Mouse (Mus musculus) layer of hippocampus, adult 8-10 months (tissue): ENCODE data around the gene Ctnnb1. TPM values are rescaled to one million over a fixed set of nuclear protein-coding genes. Genes with fewer than 3 reads are reported as not detected.

Experiments used
- DNase-seq, 2 experiments: peaks; one replicate each; pipeline ENCODE4 v3.0.0; 2022; ENCODE audit warnings: low spot score in 2 of 2
- total RNA-seq, 4 experiments: library from RNA; stranded (reverse); gene quantifications; 2 replicates each; pipeline ENCODE4 v1.2.4; 2022

The Ctnnb1 gene
- total RNA-seq, 4 experiments from 2014 or later = 528 to 559 (median 551) TPM

DNA sequence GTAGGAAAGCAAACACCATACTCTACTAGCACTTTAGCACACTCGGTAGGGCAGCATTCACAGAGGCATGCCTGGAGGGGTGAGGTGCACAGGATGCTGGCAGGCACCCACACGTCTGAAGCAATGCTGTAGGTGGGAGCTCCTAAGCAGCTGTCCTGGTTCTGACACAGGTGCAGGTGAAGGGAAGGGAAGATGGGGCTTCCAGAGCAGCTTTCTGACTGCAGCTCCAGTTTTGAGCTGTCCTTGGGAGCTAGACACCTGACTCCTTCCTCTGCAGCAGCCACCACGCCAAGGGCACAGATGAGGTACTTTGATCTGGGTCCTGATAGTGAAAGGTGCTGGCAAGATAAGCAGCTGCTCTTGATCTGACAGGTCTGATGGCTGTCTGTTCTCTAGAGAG, 32.5 kb downstream of the Ctnnb1 start:
- peak in 1 of 2 experiments; percentile 20 for DNase-seq

DNA sequence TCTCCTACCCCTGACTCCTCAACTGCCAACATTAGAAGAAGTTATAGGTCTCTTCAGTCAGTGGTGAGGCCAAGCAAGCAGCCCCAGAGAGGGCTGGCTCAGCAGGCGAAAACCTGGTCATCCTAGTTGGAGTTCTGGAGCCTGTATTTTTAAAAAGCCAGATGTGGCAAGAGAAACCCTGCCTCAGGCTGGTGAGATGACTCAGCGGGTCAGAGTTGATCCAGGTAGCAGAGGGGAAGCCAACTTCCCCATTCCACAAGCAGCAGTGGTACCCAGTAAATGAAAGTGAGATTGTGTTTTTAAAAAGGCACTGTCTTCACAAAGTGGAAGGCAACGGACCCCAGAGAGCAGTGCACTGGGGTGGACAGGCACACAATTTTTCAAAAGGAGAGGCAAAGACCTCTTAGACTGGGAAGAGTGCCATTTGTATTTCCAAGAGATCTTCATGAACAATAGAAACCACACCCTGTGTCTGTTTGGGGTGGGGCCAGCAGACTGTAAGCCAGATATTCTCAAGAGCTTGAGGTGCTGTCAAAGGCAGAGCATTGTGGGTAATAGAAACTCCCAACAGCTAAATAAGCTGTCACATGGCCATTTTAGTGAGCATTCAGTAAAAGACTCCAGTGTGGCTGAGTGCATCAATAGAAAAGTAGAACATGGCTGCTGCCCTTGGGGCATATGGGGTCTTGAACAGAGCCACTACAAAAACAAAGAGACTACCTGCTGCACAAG, 33.1 kb downstream of the Ctnnb1 start:
- DNase-seq = no peak

DNA sequence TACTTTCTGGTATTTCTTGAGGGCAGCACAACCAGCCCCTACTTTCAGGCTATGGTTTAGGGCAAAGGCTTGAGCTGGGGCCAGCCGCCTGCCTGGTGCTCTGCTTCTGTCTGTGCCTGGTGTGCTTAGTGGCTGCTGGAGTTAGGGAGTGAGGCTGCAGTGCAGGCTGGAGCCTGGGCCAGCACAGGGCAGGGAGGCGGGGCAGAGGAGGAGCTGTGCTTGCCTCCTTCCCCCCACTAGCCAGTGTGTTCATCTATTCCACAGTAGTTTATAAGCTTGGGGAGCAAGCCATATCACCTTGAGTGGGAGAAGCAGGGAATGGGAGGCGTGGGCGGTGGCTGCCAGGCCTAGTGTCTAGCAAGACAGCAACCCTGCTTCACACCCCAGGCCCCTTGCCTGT, 34.1 kb downstream of the Ctnnb1 start:
- DNase-seq = no peak

GRCm38 (mm10) chr9:120963720-120964119, 34.7 kb downstream of the Ctnnb1 start:
- no peak for DNase-seq

GRCm38 (mm10) chr9:120964224-120964623, 35.2 kb downstream of the Ctnnb1 start:
- no peak for DNase-seq

GRCm38 (mm10) chr9:120965007-120965406, 36.0 kb downstream of the Ctnnb1 start:
- DNase-seq = no peak

GRCm38 (mm10) chr9:120973026-120973515, 44.1 kb downstream of the Ctnnb1 start:
- DNase-seq = no peak

DNA sequence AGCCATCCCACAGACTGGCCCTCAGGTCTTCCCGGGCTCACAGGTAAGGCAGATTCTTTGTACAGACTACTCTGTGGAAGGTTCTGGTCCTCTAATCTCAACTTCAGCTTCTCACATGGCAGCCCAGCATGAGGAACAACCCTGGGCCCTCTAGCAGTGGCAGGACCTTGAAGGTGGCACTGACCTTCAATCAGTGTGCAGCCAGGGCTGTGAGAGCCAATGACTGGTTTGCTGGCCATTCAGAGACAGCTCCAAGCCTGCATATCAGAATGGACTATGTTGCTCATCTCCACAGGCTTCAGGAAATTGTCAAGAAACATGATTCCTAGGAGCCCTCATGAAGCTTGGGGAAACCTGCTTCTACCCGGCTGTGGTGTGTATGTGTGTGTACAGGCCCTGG, 45.2 kb downstream of the Ctnnb1 start:
- DNase-seq = no peak

DNA sequence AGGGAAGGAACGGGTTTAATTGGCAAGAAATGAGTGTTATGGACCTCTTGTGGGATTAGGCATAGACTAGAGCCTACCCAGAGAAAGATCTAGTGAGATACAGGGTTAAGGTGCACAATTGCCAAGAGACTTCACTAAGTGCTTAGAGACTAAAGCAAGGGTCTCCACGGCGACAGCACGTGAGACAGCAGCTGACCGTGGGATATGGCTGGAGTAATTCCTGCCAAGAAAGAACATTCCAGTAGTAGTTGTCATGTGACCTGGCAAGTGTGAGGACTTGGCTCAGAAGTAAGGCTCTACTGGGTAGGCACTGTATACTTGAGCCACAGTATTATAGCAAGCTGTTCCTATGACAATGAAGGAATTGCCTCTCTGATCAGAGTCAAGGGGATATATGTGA, 47.1 kb downstream of the Ctnnb1 start:
- no peak for DNase-seq

- no peak for DNase-seq
Observed at GRCm38 (mm10) chr9:120976856-120977255, 47.8 kb downstream of the Ctnnb1 start.

- DNase-seq = no peak
Observed at GRCm38 (mm10) chr9:120981777-120982176, 52.8 kb downstream of the Ctnnb1 start.

- DNase-seq = no peak
Observed at GRCm38 (mm10) chr9:120983849-120984248, 54.8 kb downstream of the Ctnnb1 start.

DNA sequence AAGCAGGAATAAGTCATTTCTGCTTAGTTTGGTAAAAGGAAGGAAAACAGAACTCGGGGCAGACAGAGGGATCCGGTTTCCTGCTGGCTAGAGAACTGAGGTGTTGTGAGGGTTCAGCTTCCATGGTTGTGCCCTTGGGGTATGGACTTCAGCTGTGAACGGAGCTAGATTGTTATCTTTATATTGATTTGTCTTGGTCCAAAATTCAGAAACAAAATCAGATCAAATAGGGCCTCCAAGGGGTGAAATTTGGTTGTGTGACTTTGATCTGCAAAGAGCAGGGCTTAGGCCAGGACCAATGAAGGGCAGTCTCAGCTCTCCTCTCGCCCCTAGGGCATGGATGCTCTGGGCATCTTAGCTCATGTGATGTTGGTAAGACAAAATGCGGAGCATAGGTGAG, 55.5 kb downstream of the Ctnnb1 start:
- DNase-seq = no peak

GRCm38 (mm10) chr9:120985009-120985408, 56.0 kb downstream of the Ctnnb1 start:
- no peak for DNase-seq

DNA sequence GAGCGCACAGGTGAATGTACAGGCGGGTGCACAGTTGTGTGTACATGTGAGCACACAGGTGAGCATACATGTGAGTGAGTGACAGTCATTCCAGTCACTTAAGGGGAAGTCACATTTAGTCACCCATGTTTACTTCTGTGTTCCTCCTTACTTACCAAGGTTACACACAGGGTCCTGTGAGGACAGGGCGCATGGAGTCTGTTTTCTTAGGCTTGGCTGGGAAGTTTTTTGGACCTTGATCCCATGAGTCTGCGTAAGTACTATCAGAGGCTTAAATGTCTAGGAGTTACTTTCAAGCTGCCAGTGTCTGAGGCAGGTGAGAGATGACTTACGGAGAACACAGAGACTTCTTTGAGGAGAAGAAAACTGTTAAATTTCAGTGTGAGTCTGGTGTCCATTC, 56.5 kb downstream of the Ctnnb1 start:
- DNase-seq = no peak

DNA sequence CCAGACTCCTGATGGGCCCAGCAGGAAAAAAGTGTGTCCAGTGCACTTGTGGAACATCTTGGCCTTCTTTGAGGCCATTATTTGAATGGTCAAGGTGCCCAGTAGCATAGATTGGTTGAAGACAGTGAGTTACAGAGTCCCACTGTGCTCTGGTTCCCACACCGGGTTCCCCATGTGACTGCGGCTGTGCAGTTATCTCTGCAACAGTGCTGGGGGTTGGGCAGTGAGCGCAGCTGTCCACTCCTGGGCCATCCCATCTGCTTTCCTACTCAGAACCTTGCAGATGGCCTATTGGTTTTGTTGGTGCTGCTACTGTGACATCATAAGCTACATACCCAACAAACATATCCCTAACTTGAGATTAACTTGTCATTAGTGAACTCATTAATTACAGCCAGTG, 57.2 kb downstream of the Ctnnb1 start:
- DNase-seq = no peak

DNA sequence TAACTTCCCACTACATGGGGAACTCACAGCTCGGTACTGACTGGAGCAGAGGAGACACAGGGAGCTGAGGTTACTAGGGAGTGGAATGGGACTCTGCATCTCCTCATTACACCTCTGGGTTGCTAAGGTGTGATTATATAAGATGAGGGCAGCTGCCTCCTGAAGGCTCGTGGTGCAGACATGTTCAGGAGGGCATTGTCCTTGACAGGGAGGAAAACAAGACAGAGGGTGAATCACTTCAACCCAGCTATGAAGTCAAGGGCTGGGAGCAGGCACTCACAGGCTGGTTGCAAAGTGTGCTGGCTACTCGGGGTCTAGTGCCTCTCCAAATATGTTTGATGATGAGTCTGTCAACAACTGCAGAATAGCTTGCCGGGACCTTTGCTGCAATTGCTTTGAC, 58.0 kb downstream of the Ctnnb1 start:
- no peak for DNase-seq

DNA sequence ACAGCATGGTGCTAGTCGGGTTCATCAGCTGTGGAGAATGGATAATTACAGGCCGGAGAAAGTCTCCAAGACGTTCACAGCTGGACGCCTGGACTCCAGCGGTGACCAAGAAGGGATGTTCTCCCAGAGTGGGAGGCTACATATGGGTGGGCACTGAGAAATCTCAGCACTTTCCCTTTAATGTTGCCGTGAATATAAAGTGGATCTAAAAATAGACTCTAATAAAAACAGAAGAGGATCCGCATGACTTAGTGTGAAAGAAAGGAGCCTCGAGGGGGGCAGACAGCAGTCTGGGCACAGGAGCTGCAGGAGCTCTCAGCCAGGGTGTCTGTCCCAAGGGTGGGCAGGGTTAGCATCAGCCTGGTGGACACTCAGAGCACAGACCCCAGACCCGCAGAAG, 59.1 kb downstream of the Ctnnb1 start:
- no peak for DNase-seq

GRCm38 (mm10) chr9:120989806-120990700, 61.0 kb downstream of the Ctnnb1 start:
- DNase-seq = no peak

- no peak for DNase-seq
Observed at GRCm38 (mm10) chr9:120991801-120992200, 62.8 kb downstream of the Ctnnb1 start.

- no peak for DNase-seq
Observed at GRCm38 (mm10) chr9:120993004-120993403, 64.0 kb downstream of the Ctnnb1 start.
